Mouse (Mus musculus) layer of hippocampus, adult 9-10 months (tissue): Measurements from ENCODE around the gene Mndal.
"Not testable (repeated sequence)": the region's sequence is repeated elsewhere in the genome, so short reads cannot be mapped to it uniquely, and the experiment has no call there.

Experiments
- DNase-seq: peaks from one replicate; pipeline ENCODE4 v3.0.0; 2022; ENCODE audit warnings: low spot score

Mndal gene

GRCm38 (mm10) chr1:173941924-173942779, at the start of gene Mndal, which contains the start of gene Ifi203:
TSS of gene Mndal (minus strand) at chr1:173942491.
TSS of gene Ifi203 (minus strand) at chr1:173942672.
- not testable (repeated sequence) for DNase-seq

- DNase-seq = not testable (repeated sequence)
These were observed 40.5 kb upstream of the Mndal start, which contains the start of gene Ifi202b for GRCm38 (mm10) chr1:173982694-173983305. TSS of gene Ifi202b (minus strand) at chr1:173982744.

GRCm38 (mm10) chr1:173981038-173981437, 38.7 kb upstream of the Mndal start:
- not testable (repeated sequence) for DNase-seq

GRCm38 (mm10) chr1:173977622-173978021, 35.3 kb upstream of the Mndal start:
- DNase-seq = no peak

GRCm38 (mm10) chr1:173973111-173973510, 30.8 kb upstream of the Mndal start:
- no peak for DNase-seq

GRCm38 (mm10) chr1:173961491-173961890, 19.2 kb upstream of the Mndal start:
- not testable (repeated sequence) for DNase-seq

- not testable (repeated sequence) for DNase-seq
These were observed 17.7 kb upstream of the Mndal start for GRCm38 (mm10) chr1:173959998-173960397.

GRCm38 (mm10) chr1:173955839-173956527, 13.7 kb upstream of the Mndal start:
- not testable (repeated sequence) for DNase-seq

- DNase-seq = no peak
These were observed 12.9 kb upstream of the Mndal start for GRCm38 (mm10) chr1:173955071-173955796.

GRCm38 (mm10) chr1:173953563-173953962, 11.3 kb upstream of the Mndal start:
- DNase-seq = no peak

- DNase-seq = not testable (repeated sequence)
These were observed 6.8 kb upstream of the Mndal start for GRCm38 (mm10) chr1:173949044-173949443.

GRCm38 (mm10) chr1:173942780-173943066, 432 bp upstream of the Mndal start:
- peak; percentile 30 for DNase-seq

- DNase-seq = not testable (repeated sequence)
These were observed 769 bp downstream of the Mndal start for GRCm38 (mm10) chr1:173941522-173941921.

- not testable (repeated sequence) for DNase-seq
These were observed 23.0 kb downstream of the Mndal start for GRCm38 (mm10) chr1:173919279-173919678.

- no peak for DNase-seq
These were observed 27.7 kb downstream of the Mndal start for GRCm38 (mm10) chr1:173914559-173914958.

GRCm38 (mm10) chr1:173913256-173913791, 29.0 kb downstream of the Mndal start:
- DNase-seq = not testable (repeated sequence)

- not testable (repeated sequence) for DNase-seq
These were observed 29.6 kb downstream of the Mndal start, which contains the start of gene Ifi211 for GRCm38 (mm10) chr1:173912548-173913255. TSS of gene Ifi211 (minus strand) at chr1:173913046.

GRCm38 (mm10) chr1:173911808-173912464, 30.4 kb downstream of the Mndal start:
- no peak for DNase-seq

GRCm38 (mm10) chr1:173908390-173908789, 33.9 kb downstream of the Mndal start:
- DNase-seq = not testable (repeated sequence)

GRCm38 (mm10) chr1:173905885-173906284, 36.4 kb downstream of the Mndal start:
- not testable (repeated sequence) for DNase-seq
